Mouse (Mus musculus) limb, embryonic 10.5 days (tissue): Measurements from ENCODE around the gene Trem1. TPM values are rescaled to one million over a fixed set of nuclear protein-coding genes. Genes with fewer than 3 reads are reported as not detected.

Experiments
- DNase-seq: peaks from one replicate; pipeline ENCODE4 v3.0.0-alpha.2; 2017; ENCODE audit warnings: low spot score
- H3K27ac ChIP-seq: fragments of 300-500 bp; sonication (generic); 2 replicates; pipeline ENCODE4 v1.5.1; 2016; ENCODE audit warnings: mild to moderate bottlenecking
- H3K27me3 ChIP-seq: fragments of 300-500 bp; sonication (generic); 2 replicates; pipeline ENCODE4 v1.6.1; 2016; ENCODE audit warnings: low read depth, mild to moderate bottlenecking; ENCODE audit not compliant: poor library complexity, severe bottlenecking
- H3K36me3 ChIP-seq: fragments of 300-500 bp; sonication (generic); 2 replicates; pipeline ENCODE4 v1.6.1; 2016; ENCODE audit warnings: mild to moderate bottlenecking, moderate library complexity
- H3K4me1 ChIP-seq: fragments of 300-500 bp; sonication (generic); 2 replicates; pipeline ENCODE4 v1.6.1; 2016
- H3K4me3 ChIP-seq: fragments of 300-500 bp; sonication (generic); 2 replicates; pipeline ENCODE4 v1.5.1; 2016; ENCODE audit warnings: mild to moderate bottlenecking, moderate library complexity
- H3K9me3 ChIP-seq: fragments of 300-500 bp; sonication (generic); replicated peaks from 2 replicates; pipeline ENCODE4 v1.6.1; 2016; ENCODE audit warnings: mild to moderate bottlenecking
- WGBS: fragments of 180-500 bp; shearing (Covaris S2); methylation state at CpG from one replicate; pipeline ENCODE4 v1.1.7; 2016; 5-methylcytosine and 5-hydroxymethylcytosine counted together
- polyA plus RNA-seq: library from polyadenylated mRNA; unstranded; fragments of >200 nt; fragmentation: Nextera tagmentation; extraction: Ambion mirVana; gene quantifications from 2 replicates; pipeline ENCODE4 v1.2.1, GENCODE M21; 2016

Gene Trem1
- polyA plus RNA-seq, 1 experiment from 2014 or later, result not detected

GRCm38 (mm10) chr17:48249039-48249438 is 16.5 kb downstream of the Trem1 start:
- Histone ChIP-seq H3K4me1 (no peaks in the 10 kb centered on the region), H3K36me3 (no peaks in the 10 kb centered on the region), H3K4me3 (no peak overlapping the region), H3K27ac (no peak overlapping the region), H3K9me3 (no peaks in the 10 kb centered on the region), H3K27me3 (0 out of 2 replicates have a peak, but pooled peaks cover 4% of the 10 kb centered on the region)
- no peak for DNase-seq

- Histone ChIP-seq H3K27ac (no peak overlapping the region), H3K4me3 (no peak overlapping the region), H3K4me1 (no peaks in the 10 kb centered on the region), H3K36me3 (no peaks in the 10 kb centered on the region), H3K27me3 (0 out of 2 replicates have a peak, but pooled peaks cover 4% of the 10 kb centered on the region), H3K9me3 (no peaks in the 10 kb centered on the region)
- WGBS, result 84% methylated on average over 11 of the region's 11 CpGs
- DNase-seq, result no peak
Observed at GRCm38 (mm10) chr17:48249501-48249900, 16.9 kb downstream of the Trem1 start.

GRCm38 (mm10) chr17:48250631-48251030 is 18.1 kb downstream of the Trem1 start:
- no peak overlapping the region for H3K4me3 ChIP-seq
- no peak for DNase-seq
- no peaks in the 10 kb centered on the region for H3K9me3 ChIP-seq
- no peak overlapping the region for H3K27ac ChIP-seq
- H3K27me3 ChIP-seq, result 0 out of 2 replicates have a peak, but pooled peaks cover 4% of the 10 kb centered on the region
- no peaks in the 10 kb centered on the region for H3K36me3 ChIP-seq
- no peaks in the 10 kb centered on the region for H3K4me1 ChIP-seq
- WGBS, result 88% methylated on average over 7 of the region's 7 CpGs

- no peak overlapping the region for H3K27ac ChIP-seq
- H3K27me3 ChIP-seq, result 0 out of 2 replicates have a peak, but pooled peaks cover 4% of the 10 kb centered on the region
- no peaks in the 10 kb centered on the region; the same call in 1 of the 2 replicates for H3K9me3 ChIP-seq
- H3K36me3 ChIP-seq, result no peaks in the 10 kb centered on the region
- no peak for DNase-seq
- no peak overlapping the region for H3K4me3 ChIP-seq
- no peaks in the 10 kb centered on the region for H3K4me1 ChIP-seq
Observed at GRCm38 (mm10) chr17:48256575-48256974, 24.0 kb downstream of the Trem1 start.

- Histone ChIP-seq H3K27me3 (no peaks in the 10 kb centered on the region), H3K9me3 (no peaks in the 10 kb centered on the region; the same call in 1 of the 2 replicates), H3K4me1 (peaks cover 12% of the 10 kb centered on the region), H3K36me3 (no peaks in the 10 kb centered on the region), H3K4me3 (no peak overlapping the region), H3K27ac (no peak overlapping the region)
- 84% methylated on average over 2 of the region's 2 CpGs for WGBS
- DNase-seq, result no peak
Observed at GRCm38 (mm10) chr17:48261868-48262267, 29.3 kb downstream of the Trem1 start.

- Histone ChIP-seq H3K27ac (no peak within 1 kb of the TSS), H3K27me3 (no peaks in the 10 kb centered on the region), H3K4me1 (peaks cover 15% of the 10 kb centered on the region), H3K9me3 (no peaks in the 10 kb centered on the region; the same call in 1 of the 2 replicates), H3K4me3 (no peak within 1 kb of the TSS), H3K36me3 (no peaks in the 10 kb centered on the region)
- WGBS, result 94% methylated on average over 3 of the region's 3 CpGs
- DNase-seq, result no peak
Observed at GRCm38 (mm10) chr17:48263741-48264362, 31.3 kb downstream of the Trem1 start, which contains the start of gene Treml4. Treml4 (plus strand) TSS chr17:48264295.

- 88% methylated on average over 7 of the region's 7 CpGs for WGBS
- Histone ChIP-seq H3K4me3 (no peak overlapping the region), H3K27ac (no peak overlapping the region), H3K27me3 (peaks cover 5% of the 10 kb centered on the region; the same call in 1 of the 2 replicates), H3K4me1 (peaks cover 15% of the 10 kb centered on the region), H3K36me3 (no peaks in the 10 kb centered on the region), H3K9me3 (no peaks in the 10 kb centered on the region; the same call in 1 of the 2 replicates)
- DNase-seq, result no peak
Observed at GRCm38 (mm10) chr17:48264662-48265061, 32.1 kb downstream of the Trem1 start.

GRCm38 (mm10) chr17:48266138-48266537 is 33.6 kb downstream of the Trem1 start:
- H3K4me1 ChIP-seq, result peaks cover 15% of the 10 kb centered on the region
- no peaks in the 10 kb centered on the region for H3K36me3 ChIP-seq
- H3K9me3 ChIP-seq, result no peaks in the 10 kb centered on the region
- 5% methylated on average over 2 of the region's 2 CpGs for WGBS
- H3K4me3 ChIP-seq, result no peak overlapping the region
- H3K27ac ChIP-seq, result 0 out of 2 replicates have a peak overlapping the region, but pooled peaks have one; percentile 25
- no peak for DNase-seq
- peaks cover 6% of the 10 kb centered on the region; the same call in 1 of the 2 replicates for H3K27me3 ChIP-seq

GRCm38 (mm10) chr17:48266610-48267304 is 34.2 kb downstream of the Trem1 start:
- H3K9me3 ChIP-seq, result no peaks in the 10 kb centered on the region
- no peak for DNase-seq
- WGBS, result 32% methylated on average over 2 of the region's 2 CpGs
- 0 out of 2 replicates have a peak overlapping the region, but pooled peaks have one; percentile 25 for H3K27ac ChIP-seq
- no peak overlapping the region for H3K4me3 ChIP-seq
- H3K36me3 ChIP-seq, result no peaks in the 10 kb centered on the region
- peaks cover 6% of the 10 kb centered on the region; the same call in 1 of the 2 replicates for H3K27me3 ChIP-seq
- H3K4me1 ChIP-seq, result peaks cover 15% of the 10 kb centered on the region

- H3K27ac ChIP-seq, result no peak overlapping the region
- no peak overlapping the region for H3K4me3 ChIP-seq
- WGBS, result 74% methylated on average over 1 of the region's 1 CpGs
- peaks cover 15% of the 10 kb centered on the region for H3K4me1 ChIP-seq
- no peak for DNase-seq
- H3K27me3 ChIP-seq, result peaks cover 6% of the 10 kb centered on the region; the same call in 1 of the 2 replicates
- no peaks in the 10 kb centered on the region for H3K36me3 ChIP-seq
- no peaks in the 10 kb centered on the region for H3K9me3 ChIP-seq
Observed at GRCm38 (mm10) chr17:48267591-48267990, 35.0 kb downstream of the Trem1 start.

- H3K27me3 ChIP-seq, result peaks cover 6% of the 10 kb centered on the region; the same call in 1 of the 2 replicates
- DNase-seq, result no peak
- peaks cover 15% of the 10 kb centered on the region for H3K4me1 ChIP-seq
- no peak overlapping the region for H3K27ac ChIP-seq
- H3K4me3 ChIP-seq, result no peak overlapping the region
- H3K36me3 ChIP-seq, result no peaks in the 10 kb centered on the region
- no peaks in the 10 kb centered on the region for H3K9me3 ChIP-seq
Observed at GRCm38 (mm10) chr17:48268276-48268675, 35.7 kb downstream of the Trem1 start.

- Histone ChIP-seq H3K9me3 (no peaks in the 10 kb centered on the region), H3K4me1 (peaks cover 15% of the 10 kb centered on the region), H3K27ac (no peak overlapping the region), H3K27me3 (peaks cover 6% of the 10 kb centered on the region; the same call in 1 of the 2 replicates), H3K36me3 (no peaks in the 10 kb centered on the region), H3K4me3 (no peak overlapping the region)
- DNase-seq, result no peak
- 80% methylated on average over 4 of the region's 4 CpGs for WGBS
Observed at GRCm38 (mm10) chr17:48269833-48270232, 37.3 kb downstream of the Trem1 start.

GRCm38 (mm10) chr17:48272158-48272557 is 39.6 kb downstream of the Trem1 start:
- WGBS, result 73% methylated on average over 5 of the region's 5 CpGs
- no peak for DNase-seq
- Histone ChIP-seq H3K9me3 (no peaks in the 10 kb centered on the region), H3K4me1 (peaks cover 2% of the 10 kb centered on the region; the same call in 1 of the 2 replicates), H3K36me3 (no peaks in the 10 kb centered on the region), H3K27ac (no peak overlapping the region), H3K27me3 (peaks cover 6% of the 10 kb centered on the region; the same call in 1 of the 2 replicates), H3K4me3 (no peak overlapping the region)
